Mouse (Mus musculus) regulatory T cell (primary cell): Measurements from ENCODE around the gene Tfpi.
"Not testable (repeated sequence)": the region's sequence is repeated elsewhere in the genome, so short reads cannot be mapped to it uniquely, and the experiment has no call there.

ENCODE experiments used
- in situ Hi-C: fragments of 300-600 bp; cut with MboI, MseI; formaldehyde crosslinking; loops from one replicate; pipeline ENCODE4 v1.15.1; 2025; ENCODE audit warnings: high pct_unique_total_duplicates

The Tfpi gene

GRCm38 (mm10) chr2:84396557-84396956, 80.0 kb downstream of the Tfpi start:
- in situ Hi-C loops = no loop called here

- in situ Hi-C loops = loop anchor here (5.0 kb wide), 1 partner anchor 1271 kb away; no protein-coding TSS in a partner anchor
Observed at GRCm38 (mm10) chr2:84393236-84393635, 83.3 kb downstream of the Tfpi start.

- in situ Hi-C loops = no loop called here
Observed at GRCm38 (mm10) chr2:84389075-84389474, 87.5 kb downstream of the Tfpi start.

GRCm38 (mm10) chr2:84388537-84388936, 88.0 kb downstream of the Tfpi start:
- in situ Hi-C loops = not testable (repeated sequence)

GRCm38 (mm10) chr2:84388023-84388416, 88.6 kb downstream of the Tfpi start:
- in situ Hi-C loops = no loop called here

- in situ Hi-C loops = no loop called here
Observed at GRCm38 (mm10) chr2:84387394-84388022, 89.1 kb downstream of the Tfpi start.

- in situ Hi-C loops = no loop called here
Observed at GRCm38 (mm10) chr2:84386563-84387393, 89.8 kb downstream of the Tfpi start.

- in situ Hi-C loops = no loop called here
Observed at GRCm38 (mm10) chr2:84384911-84385693, 91.5 kb downstream of the Tfpi start.

- in situ Hi-C loops = no loop called here
Observed at GRCm38 (mm10) chr2:84383828-84384227, 92.7 kb downstream of the Tfpi start.
